Mouse (Mus musculus): Measurements from ENCODE around the gene Dnajc1.

Dnajc1 gene

DNA sequence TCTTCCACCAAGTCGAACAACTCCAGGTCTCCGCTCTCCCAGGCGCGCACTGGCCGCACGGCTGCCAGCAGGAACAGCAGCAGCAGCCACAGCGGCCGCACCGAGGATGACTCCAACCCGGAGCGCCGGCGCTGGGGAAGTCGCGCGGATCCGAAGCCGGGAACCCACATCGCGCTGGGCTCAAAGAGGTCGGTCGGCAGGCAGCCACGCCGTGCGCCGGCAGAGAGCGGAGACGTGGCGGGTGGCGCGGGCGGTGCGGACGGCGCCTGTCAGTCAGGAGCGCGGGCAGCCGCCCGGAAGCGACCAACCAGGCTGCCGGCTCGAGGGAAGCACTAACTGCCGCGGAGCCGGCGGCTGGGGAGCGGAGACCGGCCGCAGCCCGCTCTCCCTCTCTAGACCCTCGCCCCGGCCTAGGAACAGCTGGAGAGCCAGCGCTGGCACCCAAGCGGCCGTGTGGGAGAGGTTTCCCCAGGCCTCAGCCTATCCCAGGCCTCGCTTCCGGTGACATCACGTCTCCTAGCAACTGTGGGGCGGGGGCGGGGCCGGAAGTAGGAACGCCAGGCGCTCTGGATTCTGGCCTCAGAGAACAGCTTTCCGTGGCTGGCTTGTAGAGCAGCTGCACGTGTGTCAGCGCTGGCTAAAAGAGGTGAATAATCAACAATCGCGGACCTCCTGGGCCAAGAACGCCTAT is at the start of gene Dnajc1:
Gene Dnajc1, minus strand, starts transcription at position 500 of the 691 bp plus-strand sequence.
- DNase-seq (ENCODE audit: low spot score in 2 of 2) = peak; percentile 65 to 79

DNA sequence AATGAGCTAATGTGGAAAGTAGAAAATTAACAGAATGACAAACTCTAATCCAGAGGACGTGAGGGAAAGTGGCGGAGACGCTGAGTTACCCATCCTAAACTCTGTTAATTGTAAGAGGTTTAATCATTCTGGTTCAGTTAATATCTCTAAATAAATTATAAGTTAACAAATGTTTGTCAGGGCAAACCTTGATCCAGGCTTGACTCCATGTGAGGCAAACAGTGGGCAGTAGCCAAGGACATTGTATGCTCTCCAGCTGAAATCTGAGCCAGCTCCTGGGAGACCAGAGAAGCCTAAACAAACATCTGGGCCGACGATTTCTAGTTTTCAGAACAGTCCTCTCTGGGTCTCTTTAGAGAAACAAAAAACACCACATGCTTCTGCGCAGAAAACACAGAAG is 49.2 kb upstream of the Dnajc1 start:
- DNase-seq (ENCODE audit: low spot score in 2 of 2) = no peak

DNA sequence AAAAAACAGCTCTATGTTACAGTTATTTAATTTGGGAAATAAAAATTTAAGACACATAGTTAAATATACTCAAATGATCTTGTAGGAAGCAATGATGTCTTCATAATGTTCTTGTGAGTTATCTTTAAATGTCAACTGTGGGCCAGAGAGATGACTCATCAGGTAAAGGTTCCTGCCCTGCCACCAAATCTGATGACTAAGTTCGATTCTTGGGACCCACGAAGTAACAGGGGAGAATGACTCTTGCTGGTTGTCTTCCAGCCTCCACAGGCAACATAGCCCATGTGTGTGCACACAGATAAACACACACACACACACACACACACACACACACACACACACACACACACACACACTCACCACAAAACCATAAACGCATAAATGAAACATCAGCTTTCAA is 22.6 kb upstream of the Dnajc1 start:
- DNase-seq (ENCODE audit: low spot score in 2 of 2) = no peak

DNA sequence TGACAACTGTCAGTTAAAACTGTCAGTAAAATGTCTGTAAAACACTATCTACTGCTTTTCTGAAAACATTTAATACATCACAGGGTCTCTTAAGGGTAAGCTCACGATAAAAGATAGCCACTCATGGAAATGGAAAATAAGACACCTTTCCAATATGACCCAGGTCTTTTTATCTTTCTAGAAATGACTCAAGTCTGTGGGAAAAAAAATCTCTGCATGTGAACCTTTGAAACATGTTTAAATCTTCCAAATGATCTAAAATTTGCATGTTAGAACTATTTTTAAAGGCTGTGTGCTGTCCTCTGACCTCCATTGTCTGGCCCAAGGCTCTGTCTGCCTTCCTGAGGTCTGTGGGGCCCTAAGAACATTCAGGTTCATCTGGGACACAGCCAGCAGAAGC is 11.0 kb upstream of the Dnajc1 start:
- no peak for DNase-seq (ENCODE audit: low spot score in 2 of 2)

DNA sequence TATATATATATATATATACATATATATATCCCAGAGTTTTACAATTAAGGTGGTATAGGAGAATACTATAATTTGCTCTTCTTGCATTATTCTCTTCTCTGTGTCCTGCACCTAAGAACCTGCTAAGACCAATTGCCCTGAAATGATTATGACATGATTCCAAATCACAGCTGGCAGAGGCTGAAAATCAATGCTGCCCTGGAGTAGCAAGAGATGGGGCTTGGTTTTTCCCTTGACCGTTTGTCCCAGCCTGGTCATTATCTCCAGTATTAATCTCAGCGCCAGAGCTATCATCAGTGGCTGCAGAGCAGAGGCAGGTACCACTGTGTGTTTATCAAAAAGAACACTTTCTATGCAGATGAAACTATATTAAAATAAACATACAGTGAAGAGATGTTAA is 9.1 kb upstream of the Dnajc1 start:
- DNase-seq (ENCODE audit: low spot score in 2 of 2) = no peak

DNA sequence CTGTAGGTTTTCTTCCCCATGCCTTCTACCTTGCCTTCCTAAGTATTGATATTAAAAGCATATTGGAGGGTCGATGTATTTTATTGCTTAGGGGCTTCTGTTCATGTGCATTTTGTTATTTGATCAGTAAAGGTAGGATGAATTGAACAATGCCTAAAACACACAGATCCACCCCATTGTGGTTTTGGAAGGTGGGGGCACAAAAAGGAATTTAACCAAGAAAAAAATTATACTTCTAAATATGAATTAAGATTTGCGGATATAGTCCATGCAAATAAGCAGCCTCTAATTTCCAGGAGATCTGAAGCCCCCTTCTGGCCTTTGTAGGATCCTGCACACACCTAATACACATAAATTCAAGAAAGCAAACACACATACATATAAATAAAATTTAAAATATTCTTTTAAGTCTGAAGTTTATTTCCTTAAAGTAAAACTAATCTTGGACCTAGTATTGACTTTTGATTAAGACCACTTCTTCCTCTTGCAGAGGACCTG is 441 bp upstream of the Dnajc1 start:
- DNase-seq (ENCODE audit: low spot score in 2 of 2) = no peak

DNA sequence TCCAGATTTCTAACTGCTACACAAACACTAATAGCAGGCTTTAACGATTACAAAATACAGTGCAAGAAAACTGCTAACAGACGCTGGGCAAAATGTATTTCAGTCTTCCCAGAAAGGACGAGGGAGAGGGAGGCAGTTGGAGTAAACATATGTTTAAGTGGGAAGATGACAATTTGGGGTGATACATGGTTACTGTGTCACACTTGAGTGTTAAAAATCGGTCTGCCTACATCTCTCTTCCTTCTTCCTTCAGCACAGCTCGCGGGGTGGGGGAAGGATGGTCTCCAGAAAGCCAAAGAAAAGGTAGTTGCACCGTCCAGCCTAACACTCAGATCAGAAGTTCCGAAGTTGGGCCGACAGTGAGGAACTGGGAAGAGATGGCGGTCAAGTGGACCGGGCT is 769 bp downstream of the Dnajc1 start:
- no peak for DNase-seq (ENCODE audit: low spot score in 2 of 2)

DNA sequence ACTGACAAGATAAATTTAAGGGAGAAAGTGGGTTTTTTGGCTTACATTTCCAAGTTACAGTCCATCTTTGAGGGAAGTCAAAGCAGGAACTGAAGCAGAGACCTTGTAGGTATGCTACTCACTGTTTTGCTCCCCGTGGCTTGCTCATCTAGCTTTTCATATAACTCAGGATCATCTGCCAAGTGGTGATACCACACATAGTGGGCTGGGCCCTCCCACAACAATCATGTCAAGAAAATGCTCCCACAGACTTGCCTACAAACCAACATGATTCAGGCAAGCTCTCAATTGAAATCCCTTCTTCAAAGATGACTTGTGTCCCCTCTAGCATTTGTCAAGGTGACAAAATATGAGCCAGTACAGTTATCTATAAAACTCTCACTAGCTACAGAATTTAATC is 3.0 kb downstream of the Dnajc1 start:
- DNase-seq (ENCODE audit: low spot score in 2 of 2) = no peak

DNA sequence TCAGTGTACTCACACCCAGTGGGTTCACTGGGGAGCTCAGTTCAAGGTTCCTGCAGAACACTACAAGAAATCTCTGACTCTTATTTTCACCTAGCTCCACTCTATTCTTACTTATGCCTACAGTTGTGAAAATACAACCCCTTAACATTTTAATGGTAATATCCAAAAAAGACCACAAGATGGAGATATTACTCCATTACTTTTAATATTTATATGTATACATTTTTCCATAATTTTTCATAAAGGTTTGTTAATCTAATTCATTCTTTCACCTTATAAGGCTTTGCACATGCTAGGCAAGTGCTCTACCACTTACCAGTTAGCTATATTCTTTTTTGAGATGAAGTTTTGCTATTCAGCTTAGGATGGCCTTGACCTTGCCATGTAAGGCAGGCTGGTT is 11.0 kb downstream of the Dnajc1 start:
- no peak for DNase-seq (ENCODE audit: low spot score in 2 of 2)

DNA sequence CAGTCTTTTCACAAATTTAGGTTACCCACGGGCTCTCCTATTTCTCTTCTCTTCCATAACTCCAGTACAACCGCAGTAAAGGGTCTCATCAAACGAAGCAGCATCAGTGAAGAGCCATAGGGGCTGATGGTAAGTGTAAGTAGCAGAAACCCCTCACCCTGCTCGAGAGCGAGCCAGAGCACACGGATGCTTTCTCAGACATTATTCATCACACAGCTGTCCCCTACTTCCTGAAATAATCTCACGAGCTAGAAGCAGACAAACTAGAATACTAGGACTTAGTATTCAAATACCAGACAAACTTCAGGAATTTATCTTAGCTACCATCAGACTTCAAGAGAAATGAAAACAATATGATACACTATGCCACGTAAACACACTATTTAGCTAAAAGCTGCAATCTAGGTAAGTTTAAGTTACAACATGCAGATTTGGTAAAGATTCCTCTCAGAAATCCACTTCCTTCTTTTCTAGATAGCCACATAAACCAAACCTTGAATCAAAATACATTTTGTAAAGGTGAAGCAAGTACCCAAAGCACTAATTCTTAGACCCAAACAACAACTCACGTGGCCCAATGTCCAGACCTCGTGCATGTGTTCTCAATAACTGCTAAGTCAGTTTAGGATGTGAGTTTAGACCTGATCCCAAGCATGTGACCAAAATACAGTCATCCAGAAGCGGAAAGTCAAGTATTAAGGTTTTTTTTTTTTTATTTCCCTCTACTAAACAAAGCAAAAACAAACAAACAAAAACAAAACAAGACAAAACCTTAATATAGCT is 20.0 kb downstream of the Dnajc1 start:
- DNase-seq (ENCODE audit: low spot score in 2 of 2) = no peak

DNA sequence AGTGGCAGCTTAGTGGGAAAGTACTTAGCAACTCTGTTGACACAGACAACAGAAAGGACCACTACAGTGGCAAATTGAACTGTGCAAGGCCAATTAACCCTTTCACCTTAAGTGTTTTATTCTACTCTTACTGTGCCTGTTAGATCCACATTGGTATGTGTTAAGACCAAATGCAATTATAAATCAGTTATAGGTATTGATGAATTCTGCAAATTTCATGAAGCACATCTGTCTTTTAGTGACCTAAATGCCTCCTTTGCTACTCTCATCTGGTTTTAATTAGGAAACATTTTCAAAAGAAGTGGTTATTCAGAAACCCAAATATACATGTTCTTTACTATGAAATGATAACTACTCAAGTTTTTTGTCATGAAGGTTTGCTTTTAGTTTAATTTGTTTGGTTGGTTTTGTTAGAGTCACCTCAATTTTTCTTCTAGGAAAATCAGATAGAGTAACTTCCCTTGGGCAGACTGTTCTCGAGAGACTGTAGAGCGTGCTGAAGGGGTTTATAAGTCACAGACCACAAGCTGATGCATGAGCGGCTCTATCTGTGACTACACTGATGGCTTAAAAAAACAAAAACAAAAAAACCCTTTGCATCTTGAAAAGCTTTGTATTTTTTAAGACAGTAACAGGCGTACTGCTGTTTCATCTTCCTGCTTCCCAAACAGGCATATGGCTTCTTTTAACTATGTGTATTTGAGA is 21.7 kb downstream of the Dnajc1 start:
- no peak for DNase-seq (ENCODE audit: low spot score in 2 of 2)

DNA sequence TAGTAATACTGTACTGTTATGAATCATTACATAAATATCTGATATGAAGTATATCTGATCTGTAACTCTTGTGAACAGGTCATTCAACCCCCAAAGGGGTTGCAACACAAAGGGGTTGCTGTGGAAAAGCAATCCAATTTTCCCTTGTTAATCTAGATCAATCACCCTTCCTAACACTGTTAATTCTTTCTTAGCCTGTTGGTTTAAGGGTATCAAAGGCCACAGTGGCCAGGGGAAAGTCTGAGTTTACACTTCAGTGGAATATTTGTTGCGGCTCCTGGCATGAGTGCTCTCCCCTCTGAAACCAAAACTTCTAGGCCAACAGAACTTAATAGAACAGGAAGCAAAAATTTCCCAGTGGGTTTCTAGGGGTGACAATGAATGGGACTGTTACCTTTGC is 28.2 kb downstream of the Dnajc1 start:
- DNase-seq (ENCODE audit: low spot score in 2 of 2) = no peak

DNA sequence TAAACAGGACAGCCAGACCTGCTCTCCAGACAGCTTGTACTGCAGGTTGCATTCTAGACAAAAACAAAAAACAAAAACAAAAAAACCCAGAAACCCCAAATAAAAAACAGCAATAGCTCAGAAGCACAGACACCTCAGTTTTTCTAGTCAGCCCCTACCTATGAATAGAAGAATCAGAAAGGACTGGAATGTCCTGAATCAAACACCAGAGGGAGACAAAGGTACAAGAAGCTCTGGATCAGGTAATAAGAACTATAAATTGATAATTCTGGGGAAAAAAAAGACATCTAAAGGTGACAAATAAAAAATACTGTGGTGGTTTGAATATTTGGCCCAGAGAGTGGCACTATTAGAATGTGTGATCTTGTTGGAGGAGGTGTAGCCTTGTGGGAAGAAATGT is 37.3 kb downstream of the Dnajc1 start:
- no peak for DNase-seq (ENCODE audit: low spot score in 2 of 2)

DNA sequence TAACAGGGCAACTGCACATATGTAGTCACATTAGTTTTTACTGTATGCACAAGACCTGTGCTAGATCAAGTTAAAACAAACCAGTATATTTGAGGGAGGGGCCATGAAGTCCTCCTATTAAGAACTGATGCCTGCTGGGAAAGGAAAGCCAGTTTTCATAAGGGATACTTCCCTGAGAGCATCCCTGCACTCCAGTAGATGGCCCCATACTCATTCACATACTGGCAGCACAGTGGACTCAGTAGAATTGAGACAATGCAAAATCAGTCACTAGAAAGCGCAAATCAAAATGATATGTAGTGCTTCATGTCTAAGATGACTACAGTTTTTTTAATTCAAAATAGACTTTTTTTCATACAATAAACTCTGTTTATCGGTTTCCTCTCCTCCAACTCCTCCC is 40.0 kb downstream of the Dnajc1 start:
- no peak for DNase-seq (ENCODE audit: low spot score in 2 of 2)

DNA sequence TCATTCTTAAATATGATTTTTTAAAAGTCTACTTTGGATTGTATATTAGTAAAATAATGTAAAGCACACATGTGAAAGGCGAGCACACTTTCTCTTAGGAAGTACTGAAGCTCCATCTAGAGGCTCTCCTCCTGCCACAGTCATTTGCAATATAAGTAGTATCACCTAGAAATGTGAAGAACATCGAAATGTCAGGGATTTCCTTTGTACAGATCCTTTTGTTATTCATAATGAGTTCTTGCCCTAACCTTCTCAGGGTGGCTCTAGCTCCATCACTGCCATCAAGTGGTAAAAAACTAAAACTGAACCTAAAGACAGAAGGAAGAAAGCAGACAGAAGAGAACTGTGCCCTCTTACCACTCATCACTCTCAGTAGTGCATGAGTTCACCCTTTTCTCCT is 49.2 kb downstream of the Dnajc1 start:
- DNase-seq (ENCODE audit: low spot score in 2 of 2) = no peak

DNA sequence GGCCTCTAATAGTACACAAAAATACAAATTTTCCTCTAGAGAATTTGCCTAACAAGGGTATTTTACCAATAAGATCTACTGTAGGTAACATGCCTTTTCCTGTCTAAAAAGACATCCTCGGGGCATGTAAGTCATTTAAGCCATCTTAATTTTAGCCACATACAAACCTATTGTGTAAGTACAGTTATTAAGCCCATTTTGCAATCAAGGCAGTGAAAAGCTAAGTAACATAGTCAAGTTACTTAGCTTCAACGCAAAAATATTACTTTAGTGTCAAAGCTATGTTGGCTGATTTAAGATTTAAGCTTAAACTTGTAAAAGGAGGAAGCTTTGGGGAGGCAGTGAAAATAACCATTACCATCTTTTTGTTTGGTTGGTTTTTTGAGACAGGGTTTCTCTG is 74.0 kb downstream of the Dnajc1 start:
- DNase-seq (ENCODE audit: low spot score in 2 of 2) = no peak

DNA sequence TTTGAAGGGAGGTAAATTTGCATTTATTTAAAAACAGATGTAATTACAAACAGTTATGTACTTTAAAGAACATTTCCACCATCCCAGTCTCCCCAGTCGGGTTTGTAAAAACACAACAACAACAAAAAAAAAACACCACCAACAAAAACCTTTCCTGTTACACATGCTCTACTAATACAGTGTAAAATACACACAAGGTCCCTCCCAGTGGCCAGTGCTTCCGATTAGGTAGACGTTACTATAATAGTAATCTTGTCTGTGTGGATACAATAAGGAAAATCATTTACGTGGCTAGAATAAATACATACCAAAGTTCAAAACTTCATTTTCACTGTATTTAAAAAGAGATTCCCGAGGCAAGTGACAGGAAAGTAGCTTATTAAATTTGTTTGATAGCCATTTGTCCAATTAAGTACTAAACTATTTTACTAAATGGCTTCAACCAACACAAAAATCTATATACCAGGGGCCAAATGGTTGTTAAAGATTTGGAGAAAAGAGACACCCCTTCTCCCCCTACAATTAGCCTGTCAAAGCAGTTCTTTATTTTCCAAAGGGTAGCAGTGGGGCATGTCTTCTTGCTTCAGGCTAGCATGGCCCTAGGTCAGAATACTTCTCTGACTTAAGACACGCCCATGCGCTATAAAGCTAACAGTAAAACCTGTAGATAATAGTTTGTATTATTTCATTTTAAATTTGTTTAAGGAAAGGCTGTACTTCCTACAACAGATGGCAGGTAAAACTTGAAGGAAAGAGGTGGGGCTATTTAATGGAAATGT is 74.9 kb downstream of the Dnajc1 start:
- no peak for DNase-seq (ENCODE audit: low spot score in 2 of 2)

DNA sequence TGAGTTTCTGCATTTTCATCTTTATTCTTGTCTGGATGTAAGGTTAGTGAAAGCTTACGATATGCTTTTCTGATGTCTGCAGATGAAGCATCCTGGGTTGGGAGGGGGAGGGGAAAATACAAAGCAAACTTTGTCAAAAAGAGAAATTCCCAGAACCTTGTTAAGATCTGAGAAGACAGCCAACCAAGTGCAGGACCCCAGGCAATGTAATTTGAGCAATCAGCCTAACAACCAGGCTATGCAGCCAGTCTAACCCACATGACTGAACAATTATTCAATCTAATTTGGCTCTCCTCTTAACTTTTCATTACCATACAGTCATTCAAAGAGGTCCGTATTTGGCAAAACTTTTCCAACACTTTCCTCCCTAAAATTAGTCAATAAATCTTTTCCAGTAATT is 75.7 kb downstream of the Dnajc1 start:
- no peak for DNase-seq (ENCODE audit: low spot score in 2 of 2)

DNA sequence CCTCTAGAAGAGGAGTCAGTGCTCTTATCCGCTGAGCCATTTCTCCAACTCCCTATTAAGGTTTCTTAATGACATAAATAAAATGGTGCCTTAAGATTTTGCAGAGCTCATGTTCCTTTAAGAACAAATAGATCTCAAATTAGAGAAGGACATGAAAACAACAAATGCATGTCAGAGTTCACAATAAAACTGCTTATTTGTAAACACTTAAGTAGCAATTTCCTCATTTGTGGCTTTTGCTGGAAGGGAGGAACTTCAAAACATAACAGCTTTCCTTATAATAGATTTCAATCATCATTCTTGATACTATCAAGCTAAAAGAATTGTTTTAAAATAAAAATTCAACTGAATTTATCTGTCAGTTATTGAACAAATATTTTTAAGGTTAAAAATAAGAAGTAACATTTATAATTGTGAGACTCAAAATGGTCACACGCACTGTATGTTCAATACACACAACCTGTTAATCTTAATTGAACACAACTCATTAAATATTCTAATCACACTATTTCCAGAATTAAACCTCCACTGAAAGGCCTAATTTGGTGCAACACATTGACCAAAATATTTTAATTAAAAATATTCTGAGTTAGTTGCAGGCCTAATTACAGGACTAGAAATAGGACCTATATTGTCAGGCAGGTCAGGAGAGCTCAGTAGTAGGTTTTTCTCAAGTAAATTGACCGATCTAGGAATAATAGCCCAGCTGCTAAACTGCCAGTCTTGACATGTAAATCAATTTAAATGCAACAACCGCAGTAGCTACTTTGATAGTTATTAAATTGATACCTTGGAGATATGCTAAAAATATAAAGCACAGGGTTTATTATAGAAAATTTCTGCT is 82.1 kb downstream of the Dnajc1 start:
- no peak for DNase-seq (ENCODE audit: low spot score in 2 of 2)

DNA sequence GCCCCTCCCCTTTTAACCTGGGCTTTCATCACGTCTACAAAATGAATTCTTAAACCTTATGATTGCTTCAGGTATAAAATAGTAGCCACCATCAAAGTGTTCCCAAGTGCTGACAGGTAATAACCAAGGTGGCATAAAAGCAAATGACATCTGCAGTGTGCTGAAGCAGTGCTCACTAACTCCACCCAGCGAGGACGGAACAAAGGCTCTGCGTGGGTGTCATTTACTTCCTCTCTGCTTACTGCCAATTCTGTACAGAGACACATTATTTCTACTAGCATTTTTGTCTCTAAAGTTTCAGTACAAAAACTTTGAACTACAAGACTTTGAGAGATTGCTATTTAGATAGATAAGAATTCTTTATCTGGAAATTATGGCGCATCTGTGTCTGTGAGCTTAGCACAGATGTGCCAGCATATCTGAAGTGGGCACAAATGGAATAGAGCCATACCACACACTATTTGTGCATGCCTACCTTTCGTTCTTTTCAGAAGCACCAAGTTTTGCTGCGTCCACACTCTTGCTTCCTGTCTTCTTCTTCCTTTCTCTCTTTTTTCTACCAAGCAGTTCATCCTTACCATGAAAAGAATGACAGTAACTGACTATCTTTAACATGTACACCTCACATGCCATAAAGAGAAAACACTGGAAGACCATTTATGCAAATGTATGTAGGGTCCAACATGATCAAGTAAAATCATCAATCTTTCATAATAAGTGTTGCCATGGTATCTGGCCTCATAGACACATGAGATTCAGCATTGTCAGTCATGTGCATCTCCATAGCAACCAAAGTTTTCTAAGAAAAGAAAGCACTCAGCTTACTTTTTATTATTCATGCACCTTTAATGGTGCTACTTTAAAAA is 85.0 kb downstream of the Dnajc1 start:
- no peak for DNase-seq (ENCODE audit: low spot score in 2 of 2)
